Mouse (Mus musculus) CH12.LX (cell line): ENCODE data around the gene Dydc1. TPM values are rescaled to one million over a fixed set of nuclear protein-coding genes. Genes with fewer than 3 reads are reported as not detected.

Experiments used
- DNase-seq: peaks from one replicate; pipeline ENCODE4 v3.0.0-alpha.2; 2013; ENCODE audit errors: extremely low read depth
- H3K27ac ChIP-seq: 2 replicates; pipeline ENCODE4 v1.5.1; 2012; ENCODE audit warnings: low read depth, mild to moderate bottlenecking, control low read depth, moderate library complexity; ENCODE audit not compliant: insufficient read depth
- H3K27me3 ChIP-seq: replicated peaks from 2 replicates; pipeline ENCODE3; 2012; ENCODE audit warnings: inconsistent platforms
- H3K36me3 ChIP-seq, 2 experiments: replicated peaks in 1 of 2; 2 replicates each; pipeline versions ENCODE3 to v1.6.1; 2012; ENCODE audit warnings: inconsistent platforms in 1 of 2, low read length in 1 of 2, mild to moderate bottlenecking in 1 of 2, mixed read lengths in 1 of 2, moderate library complexity in 1 of 2; ENCODE audit not compliant: control insufficient read depth in 1 of 2, insufficient read depth in 1 of 2
- H3K4me1 ChIP-seq, 2 experiments: 2 replicates each; pipeline ENCODE4 v1.6.1; 2012; ENCODE audit warnings: inconsistent platforms in 1 of 2, moderate library complexity in 1 of 2; ENCODE audit not compliant: insufficient read depth in 2 of 2, control insufficient read depth in 1 of 2
- H3K4me2 ChIP-seq: 2 replicates; pipeline ENCODE4 v1.6.1; 2012; ENCODE audit warnings: low read depth, mild to moderate bottlenecking, control low read depth; ENCODE audit not compliant: poor library complexity, insufficient read depth, severe bottlenecking
- H3K4me3 ChIP-seq, 3 experiments: fragments of 150-350 bp in 1 of 3; sonication (generic) in 1 of 3; replicated peaks in 1 of 3; 2 replicates each; pipeline versions ENCODE3 to v1.5.1; 2011 to 2012; ENCODE audit warnings: low read depth in 2 of 3, low read length in 2 of 3, mild to moderate bottlenecking in 2 of 3, moderate library complexity in 2 of 3, control low read depth in 1 of 3, improper control_type of control experiment in 1 of 3, inconsistent platforms in 1 of 3, mixed read lengths in 1 of 3; ENCODE audit not compliant: poor library complexity in 1 of 3
- H3K79me2 ChIP-seq: replicated peaks from 2 replicates; pipeline ENCODE4 v1.6.1; 2012; ENCODE audit warnings: mild to moderate bottlenecking, moderate library complexity; ENCODE audit not compliant: control insufficient read depth, poor library complexity, insufficient read depth, severe bottlenecking; ENCODE audit errors: extremely low read depth
- H3K9ac ChIP-seq: 2 replicates; pipeline ENCODE4 v1.6.1; 2012; ENCODE audit warnings: low read depth, mild to moderate bottlenecking, control low read depth, moderate library complexity; ENCODE audit not compliant: insufficient read depth
- H3K9me3 ChIP-seq: replicated peaks from 2 replicates; pipeline ENCODE3; 2012; ENCODE audit warnings: low read length, inconsistent platforms, mixed read lengths
- CHD1 ChIP-seq: IDR thresholded peaks from 2 replicates; pipeline ENCODE4 v1.6.1; 2012; ENCODE audit warnings: low read depth, low read length, improper control_type of control experiment, inconsistent platforms
- CHD2 ChIP-seq: IDR thresholded peaks from 2 replicates; pipeline ENCODE4 v1.6.1; 2011; ENCODE audit warnings: low read length, improper control_type of control experiment
- CTCF ChIP-seq, 2 experiments: IDR thresholded peaks in 1 of 2; conservative IDR thresholded peaks in 1 of 2; 2 replicates each; pipeline ENCODE4 v1.5.1; 2011 to 2012; ENCODE audit warnings: low read depth in 2 of 2, low read length in 2 of 2, improper control_type of control experiment in 1 of 2, inconsistent platforms in 1 of 2, mild to moderate bottlenecking in 1 of 2, moderate library complexity in 1 of 2
- E2F4 ChIP-seq: IDR thresholded peaks from 2 replicates; pipeline ENCODE4 v1.6.1; 2011; ENCODE audit warnings: low read depth, low read length, improper control_type of control experiment; ENCODE audit not compliant: insufficient replicate concordance
- ELF1 ChIP-seq: IDR thresholded peaks from 2 replicates; pipeline ENCODE4 v1.6.1; 2014; ENCODE audit warnings: low read depth, mild to moderate bottlenecking, inconsistent platforms, low read length, improper control_type of control experiment
- EP300 ChIP-seq: IDR thresholded peaks from 2 replicates; pipeline ENCODE4 v1.6.1; 2011; ENCODE audit warnings: low read length, improper control_type of control experiment
- GABPA ChIP-seq: IDR thresholded peaks from 2 replicates; pipeline ENCODE4 v1.6.1; 2012; ENCODE audit warnings: low read depth, low read length, improper control_type of control experiment, inconsistent platforms; ENCODE audit not compliant: insufficient replicate concordance
- HCFC1 ChIP-seq: IDR thresholded peaks from 2 replicates; pipeline ENCODE4 v1.6.1; 2012; ENCODE audit warnings: low read depth, mild to moderate bottlenecking, inconsistent platforms, low read length, improper control_type of control experiment
- IRF4 ChIP-seq: IDR thresholded peaks from 2 replicates; pipeline ENCODE4 v1.6.1; 2014; ENCODE audit warnings: low read depth, mild to moderate bottlenecking, inconsistent platforms, low read length, improper control_type of control experiment
- JUN ChIP-seq: IDR thresholded peaks from 2 replicates; pipeline ENCODE4 v1.6.1; 2011; ENCODE audit warnings: low read depth, mild to moderate bottlenecking, low read length, improper control_type of control experiment, moderate library complexity; ENCODE audit not compliant: insufficient read depth
- KAT2A ChIP-seq: IDR thresholded peaks from 2 replicates; pipeline ENCODE4 v1.6.1; 2012; ENCODE audit warnings: low read length, improper control_type of control experiment, inconsistent platforms; ENCODE audit not compliant: insufficient replicate concordance
- MAX ChIP-seq: IDR thresholded peaks from 2 replicates; pipeline ENCODE4 v1.6.1; 2011; ENCODE audit warnings: low read length, improper control_type of control experiment
- MAZ ChIP-seq: IDR thresholded peaks from 2 replicates; pipeline ENCODE4 v1.6.1; 2012; ENCODE audit warnings: low read depth, mild to moderate bottlenecking, inconsistent platforms, low read length, improper control_type of control experiment, moderate library complexity
- MYC ChIP-seq: IDR thresholded peaks from 2 replicates; pipeline ENCODE4 v1.6.1; 2011; ENCODE audit warnings: low read depth, mild to moderate bottlenecking, improper control_type of control experiment, low read length
- NELFE ChIP-seq: IDR thresholded peaks from 2 replicates; pipeline ENCODE4 v1.6.1; 2011; ENCODE audit warnings: low read depth, low read length, improper control_type of control experiment
- NRF1 ChIP-seq: IDR thresholded peaks from 2 replicates; pipeline ENCODE4 v1.6.1; 2014; ENCODE audit warnings: low read depth, mild to moderate bottlenecking, inconsistent platforms, low read length, improper control_type of control experiment, moderate library complexity
- PAX5 ChIP-seq: IDR thresholded peaks from 2 replicates; pipeline ENCODE4 v1.6.1; 2012; ENCODE audit warnings: low read length, inconsistent platforms, mixed read lengths
- POLR2A ChIP-seq: IDR thresholded peaks from 2 replicates; pipeline ENCODE4 v1.6.1; 2011; ENCODE audit warnings: low read depth, mild to moderate bottlenecking, improper control_type of control experiment, low read length
- RAD21 ChIP-seq: IDR thresholded peaks from 2 replicates; pipeline ENCODE4 v1.6.1; 2011; ENCODE audit warnings: low read depth, mild to moderate bottlenecking, low read length, improper control_type of control experiment, moderate library complexity
- SMC3 ChIP-seq: IDR thresholded peaks from 2 replicates; pipeline ENCODE4 v1.6.1; 2011; ENCODE audit warnings: low read depth, low read length, improper control_type of control experiment
- TBP ChIP-seq: conservative IDR thresholded peaks from 2 replicates; pipeline ENCODE4 v1.6.1; 2011; ENCODE audit warnings: low read depth, low read length, improper control_type of control experiment
- TCF12 ChIP-seq: IDR thresholded peaks from 2 replicates; pipeline ENCODE4 v1.6.1; 2014; ENCODE audit warnings: low read depth, mild to moderate bottlenecking, inconsistent platforms, low read length, improper control_type of control experiment
- USF1 ChIP-seq: IDR thresholded peaks from 2 replicates; pipeline ENCODE4 v1.6.1; 2014; ENCODE audit warnings: low read depth, mild to moderate bottlenecking, inconsistent platforms, low read length, improper control_type of control experiment
- ZKSCAN1 ChIP-seq: IDR thresholded peaks from 2 replicates; pipeline ENCODE4 v1.6.1; 2012; ENCODE audit warnings: low read depth, inconsistent platforms, low read length, improper control_type of control experiment, borderline replicate concordance
- dilution Hi-C: fragments of 300-500 bp; cut with MboI; formaldehyde crosslinking; loops from 2 replicates; pipeline ENCODE4 v1.14.3; 2020; ENCODE audit warnings: low sequenced_read_pairs; ENCODE audit not compliant: extremely low pct_unique_long_range_greater_than_20kb, extremely low pct_ligation_motif_present
- in situ Hi-C: fragments of 300-500 bp; cut with MboI; formaldehyde crosslinking; loops from 3 replicates; pipeline ENCODE4 v1.14.3; 2019; ENCODE audit warnings: low sequenced_read_pairs, low pct_ligation_motif_present, low pct_unique_long_range_greater_than_20kb, mixed read lengths
- polyA plus RNA-seq: library from polyadenylated mRNA; unstranded; fragments of >175 nt; gene quantifications from 2 replicates; pipeline ENCODE4 v1.2.1, GENCODE M21; 2012; ENCODE audit warnings: low read depth; ENCODE audit not compliant: insufficient read length
- total RNA-seq, 2 experiments: library from RNA; depleted of rRNA; stranded (reverse); fragments of 300-350 nt in 1 of 2; fragments of >200 nt in 1 of 2; gene quantifications; 2 replicates each; pipeline ENCODE4 v1.2.3; 2012 to 2014

Gene Dydc1
- total and polyA plus RNA-seq, 3 experiments = not detected

DNA sequence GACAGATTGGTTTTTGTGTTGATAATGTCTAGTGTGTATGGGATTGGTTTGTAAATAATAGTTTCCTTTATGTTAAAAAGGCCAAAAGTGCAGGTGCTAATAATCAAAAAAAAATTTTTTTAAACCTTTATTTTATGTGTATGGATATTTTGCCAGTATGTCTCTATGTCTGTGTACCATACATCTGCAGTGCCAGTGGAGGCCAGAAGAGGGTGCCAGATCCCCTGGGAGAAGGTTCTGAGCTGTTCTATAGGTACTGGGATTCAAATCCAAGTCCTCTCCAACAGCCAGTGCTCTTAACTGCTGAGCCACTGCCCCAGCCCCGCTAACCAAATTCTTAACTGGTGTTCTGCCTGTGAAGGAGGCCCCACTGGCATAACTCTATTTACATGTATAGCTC lies 14.8 kb downstream of the Dydc1 start:
- Histone ChIP-seq H3K4me2 (no peak overlapping the region), H3K4me3 (no peak overlapping the region), H3K9ac (no peak overlapping the region), H3K27me3 (peaks cover 5% of the 10 kb centered on the region), H3K27ac (no peak overlapping the region), H3K4me1 (peaks cover 0 to 15% of the 10 kb centered on the region in 2 experiments; a peak in 2 of 4 replicates), H3K9me3 (no peaks in the 10 kb centered on the region), H3K36me3 (no peaks in the 10 kb centered on the region), H3K79me2 (no peaks in the 10 kb centered on the region)
- DNase-seq = peak; percentile 50
- TF ChIP-seq CHD1 = no peak
- TF ChIP-seq CHD2 = no peak
- TF ChIP-seq IRF4 = no peak
- peak; percentile 54 to 72; a peak in 3 of 4 replicates for TF ChIP-seq CTCF (conservative IDR thresholded peaks at IDR 0.05 in 1 of 2, IDR thresholded peaks at IDR 0.05 in 1 of 2; ENCODE audit: low read depth in 2 of 2, low read length in 2 of 2)
- TF ChIP-seq MAX = no peak
- TF ChIP-seq MAZ = no peak
- no peak for TF ChIP-seq EP300
- peak; percentile 39 for TF ChIP-seq SMC3
- TF ChIP-seq JUN = no peak
- no peak for TF ChIP-seq POLR2A
- no peak for TF ChIP-seq TBP
- TF ChIP-seq KAT2A = no peak
- TF ChIP-seq E2F4 = no peak
- no peak for TF ChIP-seq PAX5
- TF ChIP-seq NELFE = no peak
- no peak for TF ChIP-seq USF1
- TF ChIP-seq MYC = no peak
- peak; percentile 40 for TF ChIP-seq RAD21
- dilution Hi-C loops (no loop called here), in situ Hi-C loops (no loop called here)

- dilution Hi-C loops (no loop called here), in situ Hi-C loops (loop anchor here (5.0 to 10.0 kb wide), 2 partner anchors 37 to 74 kb away; no protein-coding TSS in a partner anchor)
- Histone ChIP-seq H3K27ac (no peak overlapping the region), H3K9me3 (no peaks in the 10 kb centered on the region), H3K27me3 (no peaks in the 10 kb centered on the region), H3K4me3 (no peak overlapping the region), H3K4me2 (no peak overlapping the region), H3K9ac (no peak overlapping the region), H3K36me3 (no peaks in the 10 kb centered on the region), H3K4me1 (peaks cover 0 to 12% of the 10 kb centered on the region in 2 experiments; a peak in 2 of 4 replicates), H3K79me2 (no peaks in the 10 kb centered on the region)
- peak; percentile 78 for DNase-seq
- TF ChIP-seq NRF1 (no peak), TCF12 (no peak), MAX (no peak), ELF1 (peak; percentile 62; the same call in 1 of the 2 replicates), USF1 (no peak), TBP (no peak), HCFC1 (peak; percentile 55; the same call in 1 of the 2 replicates), PAX5 (no peak), CTCF (conservative IDR thresholded peaks at IDR 0.05 in 1 of 2, IDR thresholded peaks at IDR 0.05 in 1 of 2; ENCODE audit: low read depth in 2 of 2, low read length in 2 of 2) (peak; percentile 67 to 80), CHD1 (no peak), ZKSCAN1 (no peak), GABPA (no peak), RAD21 (peak; percentile 37), SMC3 (peak; percentile 58)
Observed at GRCm38 (mm10) chr14:41090777-41091176, 18.1 kb downstream of the Dydc1 start.
